Mouse (Mus musculus) limb, embryonic 10.5 days (tissue): ENCODE measurements around the gene Gsg1l. TPM values are rescaled to one million over a fixed set of nuclear protein-coding genes. Genes with fewer than 3 reads are reported as not detected.

ENCODE experiments used
- DNase-seq: peaks from one replicate; pipeline ENCODE4 v3.0.0-alpha.2; 2017; ENCODE audit warnings: low spot score
- H3K27ac ChIP-seq: fragments of 300-500 bp; sonication (generic); 2 replicates; pipeline ENCODE4 v1.5.1; 2016; ENCODE audit warnings: mild to moderate bottlenecking
- H3K27me3 ChIP-seq: fragments of 300-500 bp; sonication (generic); 2 replicates; pipeline ENCODE4 v1.6.1; 2016; ENCODE audit warnings: low read depth, mild to moderate bottlenecking; ENCODE audit not compliant: poor library complexity, severe bottlenecking
- H3K36me3 ChIP-seq: fragments of 300-500 bp; sonication (generic); 2 replicates; pipeline ENCODE4 v1.6.1; 2016; ENCODE audit warnings: mild to moderate bottlenecking, moderate library complexity
- H3K4me1 ChIP-seq: fragments of 300-500 bp; sonication (generic); 2 replicates; pipeline ENCODE4 v1.6.1; 2016
- H3K4me3 ChIP-seq: fragments of 300-500 bp; sonication (generic); 2 replicates; pipeline ENCODE4 v1.5.1; 2016; ENCODE audit warnings: mild to moderate bottlenecking, moderate library complexity
- H3K9me3 ChIP-seq: fragments of 300-500 bp; sonication (generic); replicated peaks from 2 replicates; pipeline ENCODE4 v1.6.1; 2016; ENCODE audit warnings: mild to moderate bottlenecking
- WGBS: fragments of 180-500 bp; shearing (Covaris S2); methylation state at CpG from one replicate; pipeline ENCODE4 v1.1.7; 2016; 5-methylcytosine and 5-hydroxymethylcytosine counted together
- polyA plus RNA-seq: library from polyadenylated mRNA; unstranded; fragments of >200 nt; fragmentation: Nextera tagmentation; extraction: Ambion mirVana; gene quantifications from 2 replicates; pipeline ENCODE4 v1.2.1, GENCODE M21; 2016

The Gsg1l gene
- polyA plus RNA-seq, 1 experiment from 2014 or later: 0.61 TPM

GRCm38 (mm10) chr7:126094738-126095137, 12.5 kb upstream of the Gsg1l start:
- H3K36me3 ChIP-seq: peaks cover 36% of the 10 kb centered on the region
- no peak overlapping the region for H3K27ac ChIP-seq
- no peak overlapping the region for H3K4me3 ChIP-seq
- H3K9me3 ChIP-seq: no peaks in the 10 kb centered on the region
- DNase-seq: no peak
- 92% methylated on average over 5 of the region's 5 CpGs for WGBS
- H3K4me1 ChIP-seq: no peaks in the 10 kb centered on the region
- H3K27me3 ChIP-seq: no peaks in the 10 kb centered on the region

DNA sequence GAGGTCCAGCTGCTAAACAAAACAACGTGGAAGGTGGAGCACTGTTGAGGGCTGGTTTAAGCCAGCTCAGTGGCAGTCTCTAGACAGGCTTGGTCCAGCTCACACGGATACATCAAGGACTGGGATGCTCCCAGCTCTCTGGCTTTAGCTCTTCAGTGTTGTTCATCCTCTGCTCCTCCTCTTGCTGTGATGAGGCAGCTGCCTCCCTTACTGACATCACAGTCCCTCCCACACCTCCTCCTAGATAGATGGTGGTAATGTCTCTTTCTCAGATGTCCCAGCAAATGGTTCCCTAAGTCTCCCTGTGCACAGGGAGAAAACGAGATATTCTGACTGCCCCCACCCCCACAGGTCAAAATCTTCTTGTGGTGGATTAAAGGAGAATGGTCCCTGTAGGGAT, 11.0 kb upstream of the Gsg1l start:
- no peak for DNase-seq
- 49% methylated on average over 3 of the region's 3 CpGs for WGBS

DNA sequence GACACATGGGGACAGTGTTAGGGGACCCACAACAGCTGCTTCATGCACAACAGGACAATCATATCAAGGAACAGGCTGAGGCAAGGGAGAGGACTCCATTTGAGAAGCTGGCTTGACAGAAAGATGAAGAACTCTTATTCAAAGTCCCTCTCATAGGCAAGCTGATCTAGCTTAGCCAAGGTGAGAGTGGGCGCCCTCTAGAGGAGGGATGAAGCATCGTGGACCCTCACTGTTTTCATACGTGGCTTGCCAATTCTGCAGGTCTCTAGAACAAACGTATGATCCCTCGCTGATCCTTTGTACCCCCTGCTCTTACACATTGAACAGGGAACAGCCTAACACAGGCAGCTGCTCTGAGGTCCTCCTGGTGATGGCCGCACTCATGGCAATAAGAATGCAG, 7.6 kb upstream of the Gsg1l start:
- no peak overlapping the region for H3K27ac ChIP-seq
- 18% methylated on average over 6 of the region's 6 CpGs for WGBS
- no peaks in the 10 kb centered on the region for H3K9me3 ChIP-seq
- no peak overlapping the region for H3K4me3 ChIP-seq
- H3K36me3 ChIP-seq: no peaks in the 10 kb centered on the region
- H3K4me1 ChIP-seq: peaks cover 23% of the 10 kb centered on the region
- H3K27me3 ChIP-seq: peaks cover 21% of the 10 kb centered on the region
- peak; percentile 67 for DNase-seq

More for the DNA sequence above, 11.0 kb upstream of the Gsg1l start:
- Histone ChIP-seq H3K4me3 (no peak overlapping the region), H3K9me3 (no peaks in the 10 kb centered on the region), H3K27me3 (no peaks in the 10 kb centered on the region), H3K4me1 (no peaks in the 10 kb centered on the region), H3K36me3 (peaks cover 22% of the 10 kb centered on the region), H3K27ac (no peak overlapping the region)

DNA sequence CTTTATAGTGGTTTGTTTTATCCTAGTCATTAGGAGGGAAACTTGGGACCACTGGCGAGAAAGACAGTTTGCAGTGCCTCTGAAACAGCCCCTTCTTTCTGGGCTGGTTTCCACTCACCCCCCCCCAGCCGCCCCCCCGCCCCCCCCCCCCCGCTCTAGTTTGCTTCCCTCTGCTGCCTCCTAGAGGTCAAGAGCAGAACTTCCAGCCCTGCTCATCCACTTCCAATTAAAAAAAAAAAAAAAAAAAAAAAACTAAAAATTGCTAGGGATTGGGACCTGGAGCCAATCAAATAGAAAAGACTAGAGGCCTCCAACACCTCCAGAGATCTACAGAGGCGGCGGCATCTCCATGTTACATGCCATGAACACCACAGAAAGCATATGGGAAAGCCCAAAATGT, 5.9 kb upstream of the Gsg1l start:
- H3K27ac ChIP-seq: no peak overlapping the region
- H3K36me3 ChIP-seq: no peaks in the 10 kb centered on the region
- H3K4me3 ChIP-seq: no peak overlapping the region
- DNase-seq: no peak
- peaks cover 37% of the 10 kb centered on the region for H3K27me3 ChIP-seq
- 17% methylated on average over 6 of the region's 6 CpGs for WGBS
- peaks cover 35% of the 10 kb centered on the region for H3K4me1 ChIP-seq
- no peaks in the 10 kb centered on the region for H3K9me3 ChIP-seq

DNA sequence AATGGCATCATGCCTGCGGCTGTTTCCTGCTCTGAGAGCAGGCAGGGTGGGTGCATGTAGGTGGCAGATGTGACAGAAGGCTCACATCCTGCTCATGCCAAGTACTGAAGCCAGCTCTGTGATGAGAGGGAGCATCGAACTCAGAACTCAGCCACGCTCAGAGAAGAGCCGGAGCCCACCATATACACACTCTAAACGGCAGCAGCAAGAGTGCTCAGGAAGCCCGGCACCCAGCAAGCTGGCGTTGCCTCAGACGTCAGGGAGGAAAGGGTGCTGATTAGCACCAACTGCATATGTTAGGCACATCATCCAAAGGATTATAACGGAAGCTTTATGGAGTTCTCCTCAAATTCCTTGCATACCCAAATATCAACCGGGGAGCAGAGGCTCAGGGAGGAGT, 5.4 kb upstream of the Gsg1l start:
- H3K4me3 ChIP-seq: no peak overlapping the region
- DNase-seq: no peak
- peaks cover 37% of the 10 kb centered on the region for H3K4me1 ChIP-seq
- H3K9me3 ChIP-seq: no peaks in the 10 kb centered on the region
- 73% methylated on average over 10 of the region's 10 CpGs for WGBS
- no peak overlapping the region for H3K27ac ChIP-seq
- no peaks in the 10 kb centered on the region for H3K36me3 ChIP-seq
- H3K27me3 ChIP-seq: peaks cover 43% of the 10 kb centered on the region

GRCm38 (mm10) chr7:126086321-126086741, 4.1 kb upstream of the Gsg1l start:
- no peak for DNase-seq
- WGBS: 19% methylated on average over 6 of the region's 6 CpGs
- Histone ChIP-seq H3K9me3 (no peaks in the 10 kb centered on the region), H3K4me1 (peaks cover 50% of the 10 kb centered on the region), H3K36me3 (no peaks in the 10 kb centered on the region), H3K27ac (no peak overlapping the region), H3K27me3 (peaks cover 56% of the 10 kb centered on the region), H3K4me3 (no peak overlapping the region)

DNA sequence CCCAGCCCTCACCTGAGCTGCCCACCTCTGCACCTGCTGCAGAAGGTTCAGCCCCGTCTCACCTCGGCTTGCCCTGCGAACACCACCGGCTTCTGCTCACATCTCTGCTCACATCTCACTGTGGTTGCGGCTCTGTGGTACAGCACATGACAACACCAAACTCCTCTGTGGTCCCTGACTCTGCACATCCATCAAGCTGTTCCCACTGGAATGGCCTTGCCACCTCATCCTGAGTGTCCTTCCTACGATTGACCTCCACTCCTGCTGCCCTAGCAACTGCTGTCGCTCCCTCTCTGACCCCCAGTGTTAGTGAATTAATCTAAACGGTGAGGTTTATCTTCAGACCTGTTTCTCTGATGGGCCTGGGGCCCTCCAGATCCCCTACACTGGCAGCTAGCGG, 2.9 kb upstream of the Gsg1l start:
- no peak for DNase-seq
- H3K9me3 ChIP-seq: no peaks in the 10 kb centered on the region
- no peak overlapping the region for H3K27ac ChIP-seq
- peaks cover 50% of the 10 kb centered on the region for H3K4me1 ChIP-seq
- H3K36me3 ChIP-seq: no peaks in the 10 kb centered on the region
- no peak overlapping the region for H3K4me3 ChIP-seq
- H3K27me3 ChIP-seq: peaks cover 67% of the 10 kb centered on the region
- WGBS: 88% methylated on average over 9 of the region's 9 CpGs

DNA sequence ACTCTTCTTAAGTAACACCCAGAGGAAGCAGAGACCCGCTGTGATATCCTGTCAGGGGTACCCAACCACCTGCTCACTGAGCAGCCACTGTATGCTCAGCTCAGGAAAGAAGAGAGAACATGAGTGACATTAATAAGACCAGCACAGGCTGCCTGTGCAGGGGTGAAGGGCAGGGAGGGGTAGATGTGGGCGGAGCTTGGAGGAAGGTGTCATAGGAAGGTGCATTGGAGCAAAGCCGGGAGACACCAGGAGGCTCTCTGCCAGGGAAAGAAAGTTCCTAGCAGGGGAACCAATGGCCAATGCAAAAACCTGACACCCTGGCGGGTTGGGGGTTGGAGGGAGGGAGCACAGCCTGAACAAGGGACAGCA, 1.8 kb upstream of the Gsg1l start:
- WGBS: 13% methylated on average over 4 of the region's 4 CpGs
- Histone ChIP-seq H3K27ac (no peak overlapping the region), H3K36me3 (no peaks in the 10 kb centered on the region), H3K27me3 (peaks cover 79% of the 10 kb centered on the region), H3K4me1 (peaks cover 50% of the 10 kb centered on the region), H3K9me3 (no peaks in the 10 kb centered on the region), H3K4me3 (no peak overlapping the region)
- no peak for DNase-seq

GRCm38 (mm10) chr7:126083341-126083979, 1.2 kb upstream of the Gsg1l start:
- H3K27me3 ChIP-seq: peaks cover 84% of the 10 kb centered on the region
- H3K36me3 ChIP-seq: no peaks in the 10 kb centered on the region
- H3K27ac ChIP-seq: no peak overlapping the region
- DNase-seq: no peak
- WGBS: 24% methylated on average over 9 of the region's 9 CpGs
- no peaks in the 10 kb centered on the region for H3K9me3 ChIP-seq
- peaks cover 50% of the 10 kb centered on the region for H3K4me1 ChIP-seq
- H3K4me3 ChIP-seq: no peak overlapping the region

DNA sequence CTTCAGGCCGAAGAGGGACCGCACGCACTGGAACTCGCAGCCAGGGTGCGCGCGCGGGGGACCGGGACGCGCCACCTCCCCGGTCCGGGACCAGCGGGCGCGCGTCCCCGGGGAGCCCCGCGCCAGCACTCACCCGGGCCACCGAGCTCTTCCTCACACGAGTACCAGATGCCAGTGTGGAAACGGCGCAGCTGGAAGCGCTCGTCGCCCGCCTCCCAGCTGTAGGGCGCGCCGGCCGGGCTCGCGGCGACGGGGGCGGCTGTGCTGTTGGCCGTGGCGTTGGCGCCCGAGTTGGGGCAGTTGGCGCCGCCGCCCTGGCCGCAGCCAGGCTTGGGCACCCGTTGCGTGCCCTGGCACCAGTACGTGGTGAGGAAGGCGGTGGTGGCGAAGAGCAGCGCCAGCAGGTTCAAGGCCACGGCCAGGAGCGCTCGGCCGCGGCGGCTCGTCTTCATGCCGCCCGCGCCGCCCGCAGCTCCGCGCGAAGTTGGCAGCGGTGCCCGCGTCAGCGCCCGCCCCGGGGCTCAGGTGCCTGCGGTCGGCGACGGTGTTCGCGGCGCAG, 405 bp downstream of the Gsg1l start:
- 2% methylated on average over 80 of the region's 80 CpGs for WGBS
- Histone ChIP-seq H3K9me3 (no peaks in the 10 kb centered on the region), H3K27me3 (peaks cover 90% of the 10 kb centered on the region), H3K4me3 (peak overlapping the region; percentile 63), H3K4me1 (peaks cover 41% of the 10 kb centered on the region), H3K27ac (peak overlapping the region; percentile 50), H3K36me3 (no peaks in the 10 kb centered on the region)
- peak; percentile 62 for DNase-seq

DNA sequence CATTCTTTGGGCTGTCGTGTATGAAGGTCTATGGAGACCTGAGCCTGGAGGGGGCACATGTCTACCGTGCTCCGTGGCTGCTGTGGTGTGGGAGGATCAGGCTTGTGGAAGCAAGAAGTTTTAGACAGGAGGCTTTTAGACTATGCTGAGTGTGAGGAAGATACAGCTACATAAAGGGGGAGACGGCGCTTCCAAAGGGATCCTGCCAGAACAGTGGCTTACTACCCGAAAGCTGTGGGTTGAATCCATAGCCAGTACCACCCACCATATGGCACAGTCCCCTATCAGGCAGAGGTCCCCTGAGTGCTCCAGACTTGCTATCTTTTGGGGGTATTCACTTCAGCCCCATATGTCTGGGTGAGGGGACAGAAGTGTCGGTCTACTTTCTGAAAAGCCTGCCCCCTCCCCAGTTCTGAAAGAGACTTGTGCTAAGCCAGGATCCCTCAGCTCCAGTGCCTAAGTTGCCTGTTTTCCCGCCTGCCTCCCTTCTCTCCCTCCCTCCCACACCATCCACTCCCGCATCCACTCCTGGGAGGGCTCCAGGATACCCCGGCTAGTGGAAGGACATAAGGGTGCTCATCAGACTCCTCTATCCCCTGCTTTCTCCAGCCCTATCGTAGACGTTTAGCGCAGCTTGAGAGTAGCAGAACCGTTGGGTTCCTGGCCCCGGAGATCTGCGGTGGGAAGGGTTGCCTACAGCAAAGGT, 1.1 kb downstream of the Gsg1l start:
- H3K27ac ChIP-seq: no peak overlapping the region
- WGBS: 16% methylated on average over 16 of the region's 16 CpGs
- DNase-seq: no peak

DNA sequence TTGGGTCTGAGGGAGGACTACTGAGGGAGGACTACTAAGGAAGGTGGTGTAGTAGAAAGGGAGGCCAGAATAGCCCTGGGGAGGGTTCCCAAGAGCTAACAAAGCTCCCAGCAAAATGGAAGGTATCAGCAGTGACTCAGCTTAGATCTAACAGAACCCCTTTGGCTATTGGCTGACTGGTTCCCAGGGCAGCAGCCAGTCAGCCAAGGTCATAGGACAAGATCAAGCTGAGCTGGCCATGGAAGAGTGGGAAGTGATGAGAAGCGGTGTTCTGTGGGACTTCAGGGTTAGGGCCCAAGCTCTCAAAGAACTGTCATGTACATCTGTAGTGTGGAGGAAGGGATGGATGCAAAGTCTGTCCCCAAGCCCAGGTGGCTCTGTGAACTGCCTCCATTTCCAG, 5.3 kb downstream of the Gsg1l start:
- Histone ChIP-seq H3K4me3 (no peak overlapping the region), H3K36me3 (no peaks in the 10 kb centered on the region), H3K27me3 (peaks cover 54% of the 10 kb centered on the region), H3K9me3 (no peaks in the 10 kb centered on the region), H3K27ac (no peak overlapping the region), H3K4me1 (peaks cover 12% of the 10 kb centered on the region)
- no peak for DNase-seq
- 91% methylated on average over 1 of the region's 1 CpGs for WGBS

More for the DNA sequence above, 1.1 kb downstream of the Gsg1l start:
- Histone ChIP-seq H3K9me3 (no peaks in the 10 kb centered on the region), H3K36me3 (no peaks in the 10 kb centered on the region), H3K4me1 (peaks cover 34% of the 10 kb centered on the region), H3K4me3 (peak overlapping the region; percentile 63), H3K27me3 (peaks cover 93% of the 10 kb centered on the region)

- 67% methylated on average over 9 of the region's 9 CpGs for WGBS
These were observed 7.2 kb downstream of the Gsg1l start for GRCm38 (mm10) chr7:126075058-126075457.

More at GRCm38 (mm10) chr7:126075058-126075457, 7.2 kb downstream of the Gsg1l start:
- DNase-seq: no peak
- peaks cover 36% of the 10 kb centered on the region for H3K27me3 ChIP-seq
- H3K4me3 ChIP-seq: no peak overlapping the region
- H3K9me3 ChIP-seq: no peaks in the 10 kb centered on the region
- peaks cover 6% of the 10 kb centered on the region; the same call in 1 of the 2 replicates for H3K4me1 ChIP-seq
- H3K27ac ChIP-seq: no peak overlapping the region
- H3K36me3 ChIP-seq: no peaks in the 10 kb centered on the region
